Mouse (Mus musculus) B cell, adult 2 months (primary cell): ENCODE measurements at regions not wholly inside any gene's neighbourhood (a gene's known extent, or its start where the extent isn't known, plus 50 kb on each side); places are given as distances from the start of the nearest gene placed in this dataset.
A peak's percentile ranks its signal among the peaks of the same experiment; 100 is the strongest.

Experiments
- DNase-seq, 2 experiments: peaks; one replicate each; pipeline ENCODE4 v3.0.0; 2022

DNA sequence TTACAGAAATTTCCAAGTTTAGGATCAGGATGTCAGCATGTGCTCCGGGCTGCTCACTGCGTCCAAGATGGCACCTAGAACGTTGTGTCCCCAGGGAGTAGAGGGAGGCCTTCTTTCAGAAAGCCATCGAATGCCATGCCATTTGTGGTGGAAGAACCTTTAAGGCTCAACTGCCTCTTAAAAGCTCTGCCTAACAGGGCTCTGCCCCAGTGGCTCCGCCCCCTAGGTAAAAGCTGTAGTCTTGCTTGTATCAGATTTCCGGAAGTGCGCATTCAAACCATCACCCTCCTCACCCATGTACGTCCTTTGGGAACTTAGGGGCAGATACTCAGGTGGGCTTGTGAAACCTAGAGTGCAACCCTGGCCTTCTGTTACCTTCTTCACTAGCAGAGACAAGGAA lies 54.0 kb upstream of the Psmd7 start:
- no peak for DNase-seq

DNA sequence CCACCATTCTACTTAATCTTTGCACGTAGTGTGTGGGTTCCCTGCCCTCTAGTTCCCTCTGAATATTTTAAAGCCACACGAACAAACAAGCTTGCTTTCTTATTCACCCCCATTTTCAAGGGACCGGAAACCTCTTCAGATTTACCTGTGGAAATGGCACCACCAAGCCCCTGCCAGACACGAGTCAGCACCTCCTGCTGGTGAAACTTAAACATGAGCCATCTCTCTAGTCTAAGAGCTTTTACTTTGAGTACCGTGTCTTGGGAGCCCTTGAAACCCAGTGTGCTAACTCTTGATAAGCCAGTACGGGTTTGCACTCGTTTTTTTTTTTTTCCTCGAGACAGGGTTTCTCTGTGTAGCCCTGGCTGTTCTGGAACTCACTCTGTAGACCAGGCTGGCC lies 59.7 kb upstream of the Psmd7 start:
- DNase-seq = no peak

DNA sequence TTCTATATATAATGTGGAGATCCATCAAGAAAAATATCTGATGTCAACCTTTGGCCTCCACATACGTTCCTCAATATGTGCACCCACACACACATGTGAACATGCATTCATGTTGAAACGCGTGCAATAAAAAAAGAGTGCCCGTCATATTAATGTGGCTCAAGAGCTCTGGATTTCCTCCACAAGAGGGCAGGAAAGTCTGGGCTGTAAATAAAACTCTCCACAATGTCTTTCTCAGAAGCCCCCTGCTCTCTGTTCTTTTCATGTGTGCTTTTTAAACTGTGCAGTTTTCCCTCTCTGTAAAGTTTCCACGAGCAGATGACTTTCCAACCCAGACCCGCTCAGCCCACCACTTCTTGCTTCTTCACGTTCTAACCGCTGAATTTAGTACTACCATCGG lies 62.0 kb upstream of the Psmd7 start:
- no peak for DNase-seq

DNA sequence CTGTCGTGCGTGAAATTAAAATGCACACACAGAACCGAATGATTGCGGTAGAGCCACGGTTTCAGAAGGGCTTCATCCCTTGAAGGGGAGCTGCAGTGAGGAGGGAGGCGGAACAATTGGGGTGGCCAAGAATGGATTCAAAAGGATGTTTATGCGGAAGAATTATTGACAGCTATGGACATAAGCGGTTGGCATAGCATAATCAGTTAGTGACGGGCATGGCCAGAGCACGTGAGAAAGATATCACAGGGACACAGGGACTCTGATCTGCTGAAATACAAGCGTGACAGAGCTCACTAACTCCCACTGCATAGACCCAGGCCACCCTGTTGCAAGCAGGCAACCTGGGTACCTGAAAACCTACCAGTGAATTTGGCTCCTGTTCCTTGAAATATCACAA lies 63.2 kb upstream of the Psmd7 start:
- DNase-seq = no peak

DNA sequence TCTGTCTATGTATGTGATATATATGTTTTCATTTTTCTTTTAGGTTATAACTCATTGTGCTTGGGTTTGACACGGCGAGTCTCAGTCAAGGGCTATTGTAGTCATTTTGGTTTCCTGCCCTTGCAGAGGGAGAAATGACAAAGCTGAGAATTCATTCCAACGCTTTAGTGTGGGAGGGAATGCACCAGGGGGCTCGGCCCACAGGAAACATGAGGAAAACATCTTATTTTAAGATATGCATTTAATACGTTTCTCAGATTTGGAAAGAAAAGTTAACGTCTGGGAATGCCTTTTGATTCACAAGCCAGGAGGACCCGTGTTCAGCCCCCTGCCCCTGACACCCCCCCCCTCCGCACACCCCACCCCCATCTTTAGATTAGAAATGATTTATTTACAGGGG lies 64.0 kb upstream of the Psmd7 start:
- DNase-seq = no peak

DNA sequence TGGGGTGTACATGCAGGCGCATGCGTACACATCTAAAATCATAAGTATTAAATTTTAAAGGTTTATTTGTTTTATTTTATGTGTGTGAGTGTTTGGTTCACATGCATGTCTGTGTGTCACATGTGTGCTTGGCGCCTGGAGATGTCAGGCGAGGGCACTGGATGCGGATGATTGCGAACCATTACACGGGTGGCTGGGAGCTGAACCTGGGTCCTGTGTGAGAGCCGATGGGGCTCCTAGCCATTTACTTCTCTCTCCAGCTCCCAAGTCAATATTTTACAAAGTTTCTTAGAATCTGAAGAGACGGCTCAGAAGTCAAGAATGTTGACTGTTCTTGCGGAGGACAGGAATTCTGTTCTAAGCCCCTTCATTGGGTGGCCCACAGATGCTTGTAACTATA lies 65.4 kb upstream of the Psmd7 start:
- DNase-seq = no peak

DNA sequence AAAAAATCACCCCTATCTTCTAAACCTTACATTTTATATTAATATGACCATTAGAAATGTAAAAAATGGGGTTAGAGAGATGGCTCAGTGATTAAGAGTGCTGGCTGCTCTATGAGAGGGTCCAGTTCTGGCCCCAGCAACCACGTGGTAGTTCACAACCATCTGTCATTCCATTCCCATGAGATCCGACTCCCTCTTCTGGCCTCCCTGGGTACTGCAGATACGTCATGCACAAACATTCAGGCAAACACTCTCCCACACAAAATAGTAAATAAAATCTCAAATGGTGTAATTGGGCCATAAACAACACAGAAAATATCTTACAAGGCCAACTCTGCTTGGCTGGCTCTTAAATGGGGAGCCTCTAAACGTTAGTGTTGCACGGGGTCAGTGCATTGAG lies 68.4 kb upstream of the Psmd7 start:
- peak in 1 of 2 experiments; percentile 3 for DNase-seq

DNA sequence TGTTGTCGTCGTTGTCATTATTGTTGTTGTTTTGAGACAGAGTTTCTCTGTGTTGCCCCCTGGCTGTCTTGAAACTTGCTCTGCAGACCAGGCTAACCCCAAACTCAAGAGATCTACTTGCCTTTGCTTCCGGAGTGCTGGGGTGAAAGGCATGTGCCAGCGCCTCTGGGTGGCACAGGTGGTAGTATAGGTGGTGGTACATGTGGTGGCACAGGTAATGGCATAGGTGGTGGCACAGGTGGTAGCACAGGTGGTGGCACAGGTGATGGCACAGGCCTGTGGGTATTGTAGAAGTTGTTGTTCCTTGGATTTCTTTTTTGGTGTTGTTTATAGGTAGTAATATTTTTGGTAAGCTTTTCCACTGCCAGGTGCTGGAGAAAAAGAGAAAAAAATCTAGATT lies 69.5 kb upstream of the Psmd7 start:
- no peak for DNase-seq

DNA sequence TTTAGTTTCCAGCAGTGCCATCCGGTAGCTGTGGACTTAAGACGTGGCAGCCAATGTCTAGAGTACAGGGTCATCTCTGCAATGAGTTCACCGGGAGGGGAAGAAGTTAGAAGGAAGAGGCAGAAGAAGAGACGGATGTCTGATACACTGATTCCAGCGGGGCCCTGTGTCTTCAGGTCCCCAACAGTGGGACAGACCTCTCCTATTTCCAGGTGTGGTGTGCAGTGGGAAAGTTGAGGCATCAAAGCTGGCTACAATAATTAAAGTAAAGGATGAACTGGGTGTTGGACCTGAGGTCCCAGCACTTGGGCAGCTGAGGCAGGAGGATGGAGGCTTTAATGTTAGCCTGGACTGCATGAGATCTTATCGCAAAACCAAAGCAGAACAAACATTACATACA lies 70.1 kb upstream of the Psmd7 start:
- DNase-seq = no peak

DNA sequence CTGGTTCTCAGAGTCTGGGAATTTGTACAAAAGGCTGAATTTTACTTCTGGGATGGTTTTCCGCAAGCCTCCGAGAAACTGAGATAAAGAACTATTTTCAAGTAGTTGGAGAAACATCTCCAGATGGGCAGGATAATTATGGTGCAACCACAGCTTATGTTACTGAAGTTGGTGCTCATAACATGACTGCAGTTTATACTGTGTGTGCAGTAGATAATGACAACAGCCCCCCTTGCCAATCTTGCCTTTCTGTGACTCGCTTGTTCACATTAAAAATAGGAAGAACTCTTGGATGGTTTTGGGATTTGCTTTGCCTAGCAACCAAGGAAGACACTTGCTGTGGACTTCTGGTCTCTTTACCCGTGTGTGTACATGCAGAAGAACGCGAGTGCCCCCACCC lies 72.4 kb upstream of the Psmd7 start:
- DNase-seq = no peak

DNA sequence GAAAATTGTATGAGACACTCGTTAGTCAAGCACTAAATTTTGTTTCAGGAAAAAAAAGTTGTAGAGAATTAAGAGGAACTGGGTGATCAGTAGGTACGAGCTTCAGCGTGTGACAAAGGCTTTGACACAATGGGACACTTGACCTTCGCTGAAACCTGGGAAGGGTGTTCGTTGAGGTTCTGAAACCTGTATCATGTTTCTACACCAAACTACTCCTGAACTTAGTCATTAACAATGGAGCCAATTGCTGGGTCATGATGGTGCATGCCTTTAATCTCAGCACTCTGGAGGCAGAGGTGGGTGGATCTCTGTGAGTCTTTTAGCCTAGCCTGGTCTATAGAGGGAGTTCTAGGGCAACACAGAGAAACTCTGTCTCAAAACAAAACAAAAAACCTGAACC lies 81.3 kb upstream of the Psmd7 start:
- DNase-seq = no peak

DNA sequence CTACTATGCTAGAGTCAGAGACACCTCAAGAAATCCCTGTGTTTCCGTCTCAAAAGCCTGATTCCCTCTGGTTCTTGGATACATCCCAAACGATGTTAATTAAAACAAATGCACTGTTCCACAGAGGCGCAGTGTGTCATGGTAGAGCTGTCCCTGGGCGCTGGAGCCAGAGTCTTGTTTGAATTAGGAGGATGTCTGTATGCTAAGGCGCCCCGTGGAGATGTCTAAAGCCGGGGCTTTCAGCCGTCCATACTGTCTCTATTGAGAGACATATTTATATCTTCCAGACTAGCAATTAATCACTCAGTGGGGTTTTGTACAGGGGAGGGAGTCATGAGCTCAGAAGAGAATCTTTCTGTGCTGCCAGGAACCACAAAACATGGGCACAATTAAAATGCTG lies 83.2 kb upstream of the Psmd7 start:
- DNase-seq = no peak

DNA sequence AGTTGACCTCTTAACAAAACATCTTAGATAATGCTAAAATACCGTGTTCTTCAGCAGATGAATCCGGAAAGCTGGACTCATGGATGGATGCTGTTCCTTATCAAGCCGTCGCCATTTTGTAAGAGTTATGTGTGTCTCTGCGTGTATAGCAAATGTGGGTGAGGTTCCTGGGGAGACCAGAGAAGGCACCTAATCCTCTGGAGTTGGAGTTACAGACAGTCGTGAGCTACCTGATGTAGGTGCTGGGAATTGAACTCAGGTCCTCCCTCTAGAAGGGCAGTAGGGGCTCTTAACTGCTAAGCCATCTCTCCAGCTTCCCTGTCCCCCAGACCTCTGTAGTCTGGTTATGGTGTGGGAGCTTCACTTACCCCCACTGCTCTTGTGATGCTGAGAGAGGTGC lies 84.4 kb upstream of the Psmd7 start:
- DNase-seq = no peak

DNA sequence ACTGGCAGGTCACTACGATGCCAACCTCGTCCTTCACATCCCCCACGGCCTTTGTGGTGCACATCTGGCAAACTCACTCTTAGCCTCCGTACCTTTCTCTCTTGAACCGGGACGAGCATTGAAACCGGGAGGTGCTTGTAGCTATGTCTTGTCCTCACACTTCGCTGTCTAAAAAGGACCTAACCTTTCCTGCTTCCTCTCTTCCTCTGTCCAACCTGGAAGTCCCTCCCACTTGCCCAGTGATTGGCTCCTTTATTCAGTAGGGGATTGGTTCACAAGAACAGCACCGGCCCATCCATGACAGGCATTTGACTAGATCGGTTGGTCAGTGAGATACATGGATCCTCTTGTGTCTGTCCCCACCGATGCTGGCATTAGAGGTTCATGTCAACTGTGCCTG lies 93.8 kb upstream of the Psmd7 start:
- no peak for DNase-seq

DNA sequence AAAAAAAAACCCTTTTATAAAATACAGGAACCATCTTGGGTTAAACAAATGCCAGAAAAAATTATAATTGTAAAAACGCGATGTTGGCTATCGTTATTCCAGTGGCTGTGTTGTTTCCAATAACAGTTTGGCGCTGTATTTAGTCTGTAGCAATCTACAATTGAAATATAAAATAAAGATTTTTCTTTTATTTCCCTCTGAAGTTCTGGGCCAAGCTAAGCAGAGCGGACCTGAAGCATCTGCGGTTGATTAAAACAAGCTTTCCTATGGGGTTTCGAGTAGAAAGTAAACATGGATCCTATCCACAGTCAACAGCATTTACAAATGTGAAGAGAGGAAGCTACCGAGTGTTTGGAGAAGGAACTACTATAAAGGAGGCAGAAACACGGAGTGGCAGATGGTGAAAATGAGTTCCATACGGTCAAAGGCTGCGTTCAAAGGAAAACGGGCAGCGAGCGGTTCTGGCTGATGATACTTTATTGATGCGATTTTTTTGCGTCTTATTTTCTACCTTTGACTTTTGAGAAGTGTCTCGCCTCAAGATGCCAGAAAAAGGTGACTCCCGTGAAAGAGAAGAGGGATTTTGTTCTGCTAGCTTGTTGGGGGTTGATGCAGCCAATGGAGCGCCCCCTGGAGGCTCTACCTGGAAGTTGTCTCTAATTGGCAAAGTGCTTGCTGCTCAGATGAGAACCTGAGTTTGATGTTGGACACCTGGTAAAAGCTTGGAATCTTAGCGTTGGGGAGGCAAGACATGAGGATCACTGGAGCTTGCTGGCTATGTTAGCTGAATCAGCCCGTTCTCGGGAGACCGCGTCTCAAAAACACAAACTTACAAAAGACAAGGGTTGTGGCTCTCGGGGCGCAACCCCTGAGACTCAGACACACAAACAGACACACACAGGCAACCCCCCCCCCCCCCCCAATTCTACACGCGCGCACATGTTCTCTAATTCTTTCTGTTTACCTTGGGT lies 96.7 kb upstream of the Psmd7 start:
- peak; percentile 13 to 19 for DNase-seq

DNA sequence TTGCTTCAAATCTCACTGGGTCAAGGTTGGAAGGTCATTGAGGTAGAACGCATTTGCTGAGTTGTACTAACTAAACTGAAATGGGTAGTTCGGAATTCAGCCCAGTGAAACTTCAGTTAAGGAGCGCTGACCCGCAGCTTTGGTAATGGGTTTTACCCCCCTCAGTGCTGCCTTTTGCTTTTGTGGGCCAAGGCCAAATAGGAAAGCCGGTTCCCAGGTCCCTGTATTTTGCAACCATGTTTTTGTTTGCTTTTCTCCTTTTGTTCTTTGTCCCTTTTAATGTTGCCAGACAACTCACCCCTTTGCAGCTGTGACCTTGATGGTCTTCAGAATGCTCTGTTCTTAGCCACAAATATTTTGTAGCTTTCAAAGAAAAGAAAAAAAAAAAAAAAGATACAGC lies 98.7 kb upstream of the Psmd7 start:
- DNase-seq = no peak

DNA sequence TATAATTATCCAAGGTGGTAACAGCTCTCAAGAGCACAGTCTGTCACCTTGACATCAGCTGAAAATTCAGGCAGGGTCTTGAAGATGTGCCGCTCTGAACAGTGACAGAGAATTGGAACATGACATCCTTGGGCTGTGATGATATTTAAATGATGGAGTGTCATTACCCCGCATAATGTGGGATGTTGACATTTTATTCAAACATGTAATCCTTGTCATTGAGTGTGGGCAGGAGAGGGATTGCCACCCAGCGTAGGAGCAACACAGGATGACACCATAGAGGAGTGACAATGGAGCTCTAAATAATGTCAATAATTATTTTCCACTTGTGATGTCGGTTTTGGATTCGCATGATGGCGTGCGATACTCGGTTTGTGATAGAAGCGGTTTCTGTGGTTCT lies 99.3 kb upstream of the Psmd7 start:
- no peak for DNase-seq

DNA sequence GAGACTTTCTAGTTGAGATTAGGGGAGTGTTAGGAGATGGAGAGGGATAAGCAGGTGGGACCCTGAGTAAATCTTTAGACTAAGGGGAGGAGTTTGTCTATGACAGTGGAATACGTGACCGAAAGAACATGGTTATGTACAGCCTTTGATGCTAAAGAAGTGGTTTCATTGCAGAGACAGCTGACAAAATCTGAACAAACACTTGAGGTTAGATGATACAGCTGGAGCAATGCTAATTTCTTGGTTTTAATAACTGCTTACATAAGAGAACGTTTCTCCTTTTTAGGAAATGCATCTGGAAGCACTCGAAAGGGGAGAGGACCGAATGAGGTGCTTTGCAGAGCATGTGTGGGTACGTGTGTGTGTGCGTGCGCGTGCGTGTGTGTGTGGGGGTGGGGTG lies 100.8 kb upstream of the Psmd7 start:
- DNase-seq = no peak

DNA sequence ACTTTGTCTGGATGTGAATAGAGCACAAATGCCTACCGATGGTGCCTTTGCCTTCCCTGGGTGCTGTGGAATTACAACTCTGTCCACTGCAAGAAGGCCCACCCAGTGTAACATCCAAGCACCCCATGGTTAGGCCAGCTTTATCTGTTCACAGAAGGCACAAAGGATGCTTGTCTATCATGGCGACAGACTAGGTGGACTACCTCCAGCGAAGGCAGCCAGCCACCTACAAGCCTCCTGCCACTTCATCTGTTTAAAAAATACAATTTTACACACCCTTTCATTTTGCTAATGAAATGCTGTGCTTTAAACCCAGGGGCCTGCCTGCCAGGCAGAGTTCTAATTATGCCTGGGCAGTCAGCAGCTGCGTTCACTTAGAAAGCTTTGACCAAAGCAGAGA lies 103.0 kb upstream of the Psmd7 start:
- no peak for DNase-seq

DNA sequence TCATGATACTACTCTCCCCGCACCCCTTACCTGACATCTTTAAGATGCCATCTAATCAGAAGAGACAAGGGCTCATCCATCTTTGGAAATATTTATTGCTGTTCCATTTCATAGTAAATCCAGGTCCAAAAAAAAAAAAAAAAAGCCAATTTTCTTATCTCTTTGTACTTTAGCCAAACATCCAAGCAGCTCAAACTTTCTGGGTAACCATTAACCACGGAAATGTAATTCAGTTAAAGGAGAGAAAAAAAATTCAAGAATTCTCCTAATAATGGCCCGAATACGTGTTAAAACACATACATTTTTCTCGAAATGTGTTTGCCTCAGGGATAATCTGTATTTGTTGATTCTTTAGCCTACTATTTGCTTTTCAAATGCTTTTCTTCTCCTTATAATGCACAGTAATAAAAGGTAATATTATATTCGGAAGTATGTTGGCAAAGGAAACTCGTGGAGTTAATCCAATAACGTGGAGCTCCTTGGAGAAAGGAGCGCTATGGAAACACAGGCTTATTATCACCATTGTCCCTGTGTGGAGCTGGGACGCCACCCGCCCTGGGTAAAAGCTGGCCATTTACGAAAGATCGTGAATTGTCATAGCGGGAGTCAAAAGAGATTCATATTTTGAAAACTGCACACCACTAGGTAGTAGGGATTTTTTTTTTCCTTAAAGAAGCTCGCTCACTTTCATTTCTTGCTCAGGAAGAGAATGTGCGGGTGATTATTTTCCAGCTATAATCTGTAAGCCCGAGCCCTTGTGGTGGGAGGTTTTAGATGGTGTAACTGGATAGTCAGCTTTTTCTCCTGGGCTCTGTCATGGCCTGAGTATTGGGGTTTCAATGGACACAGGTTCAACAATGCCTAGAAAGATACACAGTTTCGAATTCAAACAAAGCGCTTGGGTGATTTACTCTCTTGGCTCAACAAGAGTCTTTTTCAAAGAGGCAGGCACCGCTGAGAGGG lies 108.4 kb upstream of the Psmd7 start:
- no peak for DNase-seq

DNA sequence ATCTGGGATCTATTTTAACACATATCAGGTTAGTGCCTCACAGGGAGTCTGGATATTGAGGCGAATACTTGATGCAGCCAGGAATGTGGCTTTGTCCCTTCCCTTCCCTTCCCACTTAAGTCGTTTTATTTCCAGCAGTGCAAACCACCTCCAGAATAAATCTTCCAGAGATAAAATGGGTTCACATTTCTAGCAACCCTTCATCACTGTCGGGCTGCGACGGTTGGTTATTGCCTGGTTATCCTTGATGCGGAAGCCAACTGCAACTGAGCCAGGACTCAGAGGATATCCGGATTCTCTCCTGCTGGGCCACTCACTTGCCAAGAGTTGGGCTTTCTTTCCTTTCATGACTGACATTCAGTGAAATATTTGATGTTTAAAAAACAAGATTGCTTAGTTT lies 111.0 kb upstream of the Psmd7 start:
- no peak for DNase-seq

DNA sequence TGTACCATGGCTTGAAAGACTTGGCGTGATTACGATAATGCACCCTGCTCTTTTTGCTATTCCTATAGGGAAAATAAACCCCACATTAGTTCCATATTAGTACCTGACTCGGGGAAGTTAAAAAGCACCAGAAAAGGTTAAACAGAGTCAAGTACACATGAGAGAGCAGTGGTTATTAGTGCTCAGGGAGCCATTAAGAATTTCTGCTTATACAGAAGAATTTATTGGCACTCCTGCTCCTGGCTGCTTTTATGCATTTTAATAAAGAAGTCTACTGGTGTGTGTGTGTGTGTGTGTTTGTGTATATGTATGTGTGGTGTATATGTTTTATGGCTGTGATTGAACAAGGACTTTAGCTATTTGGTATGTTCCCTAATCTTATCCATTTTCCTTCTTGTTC lies 111.5 kb upstream of the Psmd7 start:
- DNase-seq = no peak

DNA sequence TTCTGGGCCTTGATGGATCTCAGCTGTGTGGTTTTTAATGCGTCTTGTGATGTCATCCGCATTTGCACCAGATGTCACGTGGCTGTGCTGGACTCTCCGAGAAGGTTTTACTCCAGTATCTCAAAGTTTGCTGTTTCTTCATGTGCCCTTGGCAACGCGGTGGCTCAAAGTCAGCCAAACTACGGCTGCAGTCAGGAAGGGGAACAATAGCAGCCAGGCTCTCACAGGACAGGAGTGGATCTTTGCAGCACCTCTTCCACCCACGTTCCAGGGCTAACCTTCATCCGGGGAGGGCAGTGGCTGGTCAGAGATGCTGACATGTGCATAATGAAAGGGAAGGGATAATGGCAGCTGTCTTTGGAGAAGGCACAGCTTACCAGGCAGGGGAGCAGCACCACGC lies 127.6 kb upstream of the Psmd7 start:
- no peak for DNase-seq

DNA sequence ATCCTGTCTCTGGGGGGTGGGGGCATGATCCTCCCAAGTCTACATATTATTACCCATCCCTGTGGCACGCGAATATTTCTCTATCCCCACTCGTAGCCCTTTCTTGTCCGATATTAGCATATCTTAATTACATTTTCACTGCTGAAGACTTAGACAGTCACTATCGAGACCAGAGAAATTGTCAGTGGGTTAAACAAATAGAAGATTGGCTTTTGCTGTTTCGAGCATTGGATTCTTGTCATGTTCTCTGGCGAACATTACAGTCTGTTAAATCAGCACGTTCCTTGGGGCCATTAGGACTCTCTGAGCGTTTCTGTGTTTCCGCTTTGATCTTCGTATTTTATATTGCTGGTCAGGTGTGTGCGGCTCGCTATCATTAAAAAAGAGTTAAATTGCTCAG lies 129.6 kb upstream of the Psmd7 start:
- no peak for DNase-seq
